Mouse (Mus musculus): ENCODE measurements around the gene Nt5c1a. TPM values are rescaled to one million over a fixed set of nuclear protein-coding genes. Genes with fewer than 3 reads are reported as not detected.

Gene Nt5c1a
- polyA plus RNA-seq, 1 experiment = 1.3 TPM

GRCm38 (mm10) chr4:123183239-123184056, 17.9 kb upstream of the Nt5c1a start:
- no peak for TF ChIP-seq CTCF (IDR thresholded peaks at IDR 0.05; ENCODE audit: borderline replicate concordance, control insufficient read depth, extremely low read depth, insufficient read depth, low read length, poor library complexity)
- no peak for TF ChIP-seq POLR2A (IDR thresholded peaks at IDR 0.05; ENCODE audit: control insufficient read depth, extremely low read depth, insufficient read depth, low read length, poor library complexity)
- 12% methylated on average over 44 of the region's 44 CpGs for WGBS
- Histone ChIP-seq H3K36me3 (ENCODE audit: control insufficient read depth, insufficient read depth, low read length) (no peaks in the 10 kb centered on the region), H3K4me3 (ENCODE audit: control insufficient read depth, insufficient read depth, low read length) (peak overlapping the region; percentile 12; the same call in 1 of the 2 replicates), H3K27me3 (ENCODE audit: control insufficient read depth, insufficient read depth, low read length) (peaks cover 13% of the 10 kb centered on the region), H3K4me1 (replicated peaks; ENCODE audit: control insufficient read depth, insufficient read depth, low read length) (peaks cover 5% of the 10 kb centered on the region; the same call in 1 of the 2 replicates), H3K27ac (ENCODE audit: control insufficient read depth, insufficient read depth, low read length) (no peak overlapping the region)
- peak; percentile 41 for DNase-seq

GRCm38 (mm10) chr4:123184816-123185215, 16.5 kb upstream of the Nt5c1a start:
- Histone ChIP-seq H3K27me3 (ENCODE audit: control insufficient read depth, insufficient read depth, low read length) (peaks cover 13% of the 10 kb centered on the region), H3K27ac (ENCODE audit: control insufficient read depth, insufficient read depth, low read length) (no peak overlapping the region), H3K4me1 (replicated peaks; ENCODE audit: control insufficient read depth, insufficient read depth, low read length) (peaks cover 5% of the 10 kb centered on the region; the same call in 1 of the 2 replicates), H3K36me3 (ENCODE audit: control insufficient read depth, insufficient read depth, low read length) (no peaks in the 10 kb centered on the region), H3K4me3 (ENCODE audit: control insufficient read depth, insufficient read depth, low read length) (no peak overlapping the region)
- 62% methylated on average over 3 of the region's 3 CpGs for WGBS
- no peak for DNase-seq
- TF ChIP-seq POLR2A (IDR thresholded peaks at IDR 0.05; ENCODE audit: control insufficient read depth, extremely low read depth, insufficient read depth, low read length, poor library complexity) = no peak
- no peak for TF ChIP-seq CTCF (IDR thresholded peaks at IDR 0.05; ENCODE audit: borderline replicate concordance, control insufficient read depth, extremely low read depth, insufficient read depth, low read length, poor library complexity)

GRCm38 (mm10) chr4:123192336-123192735, 9.0 kb upstream of the Nt5c1a start:
- H3K27me3 ChIP-seq (ENCODE audit: control insufficient read depth, insufficient read depth, low read length) = no peaks in the 10 kb centered on the region; the same call in 1 of the 2 replicates
- TF ChIP-seq POLR2A (IDR thresholded peaks at IDR 0.05; ENCODE audit: control insufficient read depth, extremely low read depth, insufficient read depth, low read length, poor library complexity) (no peak), CTCF (IDR thresholded peaks at IDR 0.05; ENCODE audit: borderline replicate concordance, control insufficient read depth, extremely low read depth, insufficient read depth, low read length, poor library complexity) (no peak)
- 69% methylated on average over 11 of the region's 11 CpGs for WGBS
- no peak for DNase-seq
- H3K4me1 ChIP-seq (replicated peaks; ENCODE audit: control insufficient read depth, insufficient read depth, low read length) = 0 out of 2 replicates have a peak, but pooled peaks cover 4% of the 10 kb centered on the region
- no peaks in the 10 kb centered on the region for H3K36me3 ChIP-seq (ENCODE audit: control insufficient read depth, insufficient read depth, low read length)
- H3K4me3 ChIP-seq (ENCODE audit: control insufficient read depth, insufficient read depth, low read length) = no peak overlapping the region
- no peak overlapping the region for H3K27ac ChIP-seq (ENCODE audit: control insufficient read depth, insufficient read depth, low read length)

GRCm38 (mm10) chr4:123193791-123194190, 7.5 kb upstream of the Nt5c1a start:
- H3K4me1 ChIP-seq (replicated peaks; ENCODE audit: control insufficient read depth, insufficient read depth, low read length) = 0 out of 2 replicates have a peak, but pooled peaks cover 4% of the 10 kb centered on the region
- H3K36me3 ChIP-seq (ENCODE audit: control insufficient read depth, insufficient read depth, low read length) = no peaks in the 10 kb centered on the region
- TF ChIP-seq CTCF (IDR thresholded peaks at IDR 0.05; ENCODE audit: borderline replicate concordance, control insufficient read depth, extremely low read depth, insufficient read depth, low read length, poor library complexity) (no peak), POLR2A (IDR thresholded peaks at IDR 0.05; ENCODE audit: control insufficient read depth, extremely low read depth, insufficient read depth, low read length, poor library complexity) (no peak)
- no peak overlapping the region for H3K4me3 ChIP-seq (ENCODE audit: control insufficient read depth, insufficient read depth, low read length)
- no peaks in the 10 kb centered on the region; the same call in 1 of the 2 replicates for H3K27me3 ChIP-seq (ENCODE audit: control insufficient read depth, insufficient read depth, low read length)
- no peak overlapping the region for H3K27ac ChIP-seq (ENCODE audit: control insufficient read depth, insufficient read depth, low read length)
- WGBS = 92% methylated on average over 11 of the region's 11 CpGs
- DNase-seq = no peak

GRCm38 (mm10) chr4:123196695-123197094, 4.6 kb upstream of the Nt5c1a start:
- Histone ChIP-seq H3K27ac (ENCODE audit: control insufficient read depth, insufficient read depth, low read length) (no peak overlapping the region), H3K27me3 (ENCODE audit: control insufficient read depth, insufficient read depth, low read length) (peaks cover 7% of the 10 kb centered on the region; the same call in 1 of the 2 replicates), H3K36me3 (ENCODE audit: control insufficient read depth, insufficient read depth, low read length) (no peaks in the 10 kb centered on the region), H3K4me3 (ENCODE audit: control insufficient read depth, insufficient read depth, low read length) (no peak overlapping the region), H3K4me1 (replicated peaks; ENCODE audit: control insufficient read depth, insufficient read depth, low read length) (0 out of 2 replicates have a peak, but pooled peaks cover 4% of the 10 kb centered on the region)
- DNase-seq = no peak
- TF ChIP-seq CTCF (IDR thresholded peaks at IDR 0.05; ENCODE audit: borderline replicate concordance, control insufficient read depth, extremely low read depth, insufficient read depth, low read length, poor library complexity) = no peak
- WGBS = 52% methylated on average over 6 of the region's 6 CpGs

GRCm38 (mm10) chr4:123200771-123201185, 526 bp upstream of the Nt5c1a start:
- WGBS = 11% methylated on average over 15 of the region's 15 CpGs
- no peaks in the 10 kb centered on the region for H3K4me1 ChIP-seq (replicated peaks; ENCODE audit: control insufficient read depth, insufficient read depth, low read length)
- no peak overlapping the region for H3K4me3 ChIP-seq (ENCODE audit: control insufficient read depth, insufficient read depth, low read length)
- peak; percentile 51 for DNase-seq
- H3K36me3 ChIP-seq (ENCODE audit: control insufficient read depth, insufficient read depth, low read length) = no peaks in the 10 kb centered on the region
- H3K27ac ChIP-seq (ENCODE audit: control insufficient read depth, insufficient read depth, low read length) = no peak overlapping the region
- TF ChIP-seq POLR2A (IDR thresholded peaks at IDR 0.05; ENCODE audit: control insufficient read depth, extremely low read depth, insufficient read depth, low read length, poor library complexity) = no peak
- TF ChIP-seq CTCF (IDR thresholded peaks at IDR 0.05; ENCODE audit: borderline replicate concordance, control insufficient read depth, extremely low read depth, insufficient read depth, low read length, poor library complexity) = peak; percentile 73; the same call in 1 of the 2 replicates
- H3K27me3 ChIP-seq (ENCODE audit: control insufficient read depth, insufficient read depth, low read length) = peaks cover 11% of the 10 kb centered on the region; the same call in 1 of the 2 replicates
